Mouse (Mus musculus) megakaryocyte-erythroid progenitor cell, adult 5-6 weeks (primary cell): ENCODE measurements around the gene Prss8. TPM values are rescaled to one million over a fixed set of nuclear protein-coding genes. Genes with fewer than 3 reads are reported as not detected.
A peak's percentile ranks its signal among the peaks of the same experiment; 100 is the strongest.

Source experiments
- ATAC-seq: replicated peaks from 2 replicates; pipeline ENCODE4 v1.8.0; 2016; ENCODE audit warnings: mild to moderate bottlenecking, inconsistent platforms; ENCODE audit not compliant: severe bottlenecking, poor library complexity, low FRiP score, low TSS enrichment
- total RNA-seq, 2 experiments: library from RNA; stranded (forward) in 1 of 2; stranded (reverse) in 1 of 2; fragments of 200-1000, 215-1000 nt in 1 of 2; fragments of >200 nt in 1 of 2; fragmentation: Nextera tagmentation in 1 of 2; gene quantifications; 2 replicates each; pipeline ENCODE4 v1.2.3; 2014 to 2017

The Prss8 gene
- total RNA-seq, 2 experiments from 2014 or later, result not detected

GRCm38 (mm10) chr7:127931351-127932135, 1.6 kb upstream of the Prss8 start:
- no peak for ATAC-seq

GRCm38 (mm10) chr7:127930636-127931035, 732 bp upstream of the Prss8 start:
- ATAC-seq, result no peak

- ATAC-seq, result no peak
These were observed 1.3 kb downstream of the Prss8 start for GRCm38 (mm10) chr7:127928596-127928995.

GRCm38 (mm10) chr7:127927726-127928125, 2.2 kb downstream of the Prss8 start:
- ATAC-seq, result no peak

- no peak for ATAC-seq
These were observed 3.1 kb downstream of the Prss8 start for GRCm38 (mm10) chr7:127926846-127927245.

GRCm38 (mm10) chr7:127926066-127926465, 3.8 kb downstream of the Prss8 start:
- ATAC-seq, result no peak

GRCm38 (mm10) chr7:127925252-127925651, 4.7 kb downstream of the Prss8 start:
- ATAC-seq, result no peak

GRCm38 (mm10) chr7:127923714-127924113, 6.2 kb downstream of the Prss8 start:
- no peak for ATAC-seq

- ATAC-seq, result no peak
These were observed 7.2 kb downstream of the Prss8 start for GRCm38 (mm10) chr7:127922451-127923275.

GRCm38 (mm10) chr7:127921516-127921915, 8.4 kb downstream of the Prss8 start:
- peak; percentile 41; the same call in 1 of the 2 replicates for ATAC-seq

GRCm38 (mm10) chr7:127919290-127919689, 10.6 kb downstream of the Prss8 start:
- peak; percentile 43; the same call in 1 of the 2 replicates for ATAC-seq

- ATAC-seq, result no peak
These were observed 11.7 kb downstream of the Prss8 start for GRCm38 (mm10) chr7:127918203-127918602.

GRCm38 (mm10) chr7:127915293-127915692, 14.6 kb downstream of the Prss8 start:
- ATAC-seq, result no peak

- no peak for ATAC-seq
These were observed 17.0 kb downstream of the Prss8 start for GRCm38 (mm10) chr7:127912938-127913337.

GRCm38 (mm10) chr7:127912190-127912871, 17.6 kb downstream of the Prss8 start, which contains the start of gene Kat8:
TSS of gene Kat8 (plus strand) at chr7:127912516.
- ATAC-seq, result peak; percentile 98

- ATAC-seq, result no peak
These were observed 21.2 kb downstream of the Prss8 start for GRCm38 (mm10) chr7:127908656-127909055.

GRCm38 (mm10) chr7:127907939-127908338, 22.0 kb downstream of the Prss8 start:
- no peak for ATAC-seq

GRCm38 (mm10) chr7:127903971-127904796, 25.7 kb downstream of the Prss8 start, which contains the start of gene Bckdk:
TSS of gene Bckdk (plus strand) at chr7:127904082.
- peak; percentile 84 for ATAC-seq

GRCm38 (mm10) chr7:127901772-127902171, 28.1 kb downstream of the Prss8 start:
- ATAC-seq, result no peak
